Mouse (Mus musculus): ENCODE data around the gene D17H6S53E. TPM values are rescaled to one million over a fixed set of nuclear protein-coding genes. Genes with fewer than 3 reads are reported as not detected.
A peak's percentile ranks its signal among the peaks of the same experiment; 100 is the strongest.

Gene D17H6S53E
- polyA plus RNA-seq, 1 experiment from 2014 or later, result 10.8 TPM

DNA sequence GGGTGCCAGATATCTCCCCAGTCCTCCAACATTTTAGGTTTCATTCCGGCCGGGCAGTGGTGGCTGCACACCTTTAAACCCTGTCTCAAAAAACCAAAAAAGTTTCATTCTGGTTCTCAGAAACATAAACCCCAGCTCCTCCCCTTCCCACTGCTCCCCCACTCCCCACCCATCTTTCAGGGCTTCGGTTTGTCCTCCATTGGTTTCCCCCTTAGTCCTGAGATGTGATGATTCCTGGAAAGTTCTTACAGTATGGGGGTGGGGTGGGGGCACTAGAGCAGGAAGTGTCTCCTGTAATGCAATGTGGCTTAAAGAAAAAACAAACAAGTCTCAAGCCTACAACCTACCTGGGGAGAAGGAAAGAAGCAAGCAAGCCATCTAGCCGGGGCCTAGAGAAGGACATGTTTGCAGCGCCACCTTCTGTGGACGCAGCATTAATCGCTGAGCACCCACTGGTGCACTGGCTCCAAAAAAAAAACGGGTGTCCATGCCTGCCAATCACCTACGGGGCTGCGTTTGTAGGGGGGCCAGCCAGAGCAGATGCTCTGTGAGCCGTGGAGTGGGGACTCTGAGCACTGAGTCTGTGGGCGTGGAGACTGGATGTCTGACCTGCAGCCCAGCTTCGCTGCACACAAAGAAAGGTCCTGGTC is 20.3 kb upstream of the D17H6S53E start:
- Histone ChIP-seq H3K4me2 (no peak overlapping the region), H3K4me1 (ENCODE audit: control insufficient read depth, insufficient read depth, low read length) (peaks cover 12% of the 10 kb centered on the region), H3K9ac (ENCODE audit: low read depth, low read length) (no peak overlapping the region), H3K27me3 (ENCODE audit: control insufficient read depth, insufficient read depth, low read length) (no peaks in the 10 kb centered on the region), H3K9me3 (replicated peaks; ENCODE audit: control insufficient read depth, low read length) (no peaks in the 10 kb centered on the region), H3K36me3 (ENCODE audit: control insufficient read depth, insufficient read depth, low read length) (peaks cover 10% of the 10 kb centered on the region; the same call in 1 of the 2 replicates), H3K27ac (ENCODE audit: low read depth, low read length) (no peak overlapping the region), H3K4me3 (ENCODE audit: low read depth, low read length) (no peak overlapping the region)
- ATAC-seq (replicated peaks; ENCODE audit: insufficient number of reproducible peaks, low FRiP score, low TSS enrichment), result no peak
- 25% methylated on average over 13 of the region's 13 CpGs for WGBS (ENCODE audit: insufficient replicate concordance)

DNA sequence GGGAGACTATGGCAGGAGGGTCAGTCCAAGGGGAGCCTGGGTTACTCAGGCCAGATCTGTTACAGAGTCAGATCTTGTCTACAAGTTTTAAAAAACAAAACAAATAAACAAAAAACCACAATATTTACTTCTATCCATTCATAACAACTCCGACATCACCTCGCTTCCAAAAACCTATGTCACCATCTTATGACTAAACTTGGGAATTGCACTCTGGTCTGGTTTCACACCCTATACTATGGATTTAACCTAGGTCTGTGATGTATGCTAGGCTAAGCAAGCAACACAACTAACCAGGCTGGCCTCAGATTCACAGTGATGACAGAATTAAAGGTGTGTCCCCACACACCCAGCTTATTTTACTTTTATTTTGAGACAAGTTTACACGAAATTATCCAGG is 19.7 kb upstream of the D17H6S53E start:
- Histone ChIP-seq H3K27me3 (ENCODE audit: control insufficient read depth, insufficient read depth, low read length) (no peaks in the 10 kb centered on the region), H3K9ac (ENCODE audit: low read depth, low read length) (no peak overlapping the region), H3K36me3 (ENCODE audit: control insufficient read depth, insufficient read depth, low read length) (peaks cover 6% of the 10 kb centered on the region; the same call in 1 of the 2 replicates), H3K27ac (ENCODE audit: low read depth, low read length) (no peak overlapping the region), H3K4me1 (ENCODE audit: control insufficient read depth, insufficient read depth, low read length) (peaks cover 13% of the 10 kb centered on the region), H3K4me2 (no peak overlapping the region), H3K9me3 (replicated peaks; ENCODE audit: control insufficient read depth, low read length) (no peaks in the 10 kb centered on the region), H3K4me3 (ENCODE audit: low read depth, low read length) (no peak overlapping the region)
- WGBS (ENCODE audit: insufficient replicate concordance), result 68% methylated on average over 3 of the region's 3 CpGs
- no peak for ATAC-seq (replicated peaks; ENCODE audit: insufficient number of reproducible peaks, low FRiP score, low TSS enrichment)

DNA sequence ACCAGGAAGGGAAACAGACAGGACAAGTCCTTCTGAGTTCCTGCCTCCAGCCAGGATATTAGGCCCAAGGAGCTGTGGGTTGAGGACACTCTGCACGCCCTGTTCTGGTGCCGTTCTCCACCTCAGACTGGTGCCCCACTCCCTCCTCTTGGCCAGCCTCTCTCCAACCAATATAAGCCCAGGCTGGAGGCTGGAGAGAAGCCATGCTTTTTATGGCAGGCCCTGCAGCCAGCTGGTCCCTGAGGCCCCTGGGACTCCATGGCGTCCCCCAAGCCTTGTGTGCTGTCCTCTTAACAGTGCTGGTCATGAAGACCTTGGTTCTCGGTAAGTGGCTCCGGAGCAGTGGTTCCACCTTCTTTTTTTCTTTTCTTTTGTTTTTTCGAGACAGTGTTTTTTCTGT is 18.1 kb upstream of the D17H6S53E start, which contains the start of gene Ly6g5c:
Gene Ly6g5c (plus strand): TSS at position 183 of the 400 bp plus-strand sequence.
- 77% methylated on average over 6 of the region's 6 CpGs for WGBS (ENCODE audit: insufficient replicate concordance)
- H3K27me3 ChIP-seq (ENCODE audit: control insufficient read depth, insufficient read depth, low read length), result no peaks in the 10 kb centered on the region
- no peaks in the 10 kb centered on the region for H3K9me3 ChIP-seq (replicated peaks; ENCODE audit: control insufficient read depth, low read length)
- H3K27ac ChIP-seq (ENCODE audit: low read depth, low read length), result no peak within 1 kb of the TSS
- H3K9ac ChIP-seq (ENCODE audit: low read depth, low read length), result no peak within 1 kb of the TSS
- H3K4me2 ChIP-seq, result no peak within 1 kb of the TSS
- no peaks in the 10 kb centered on the region for H3K36me3 ChIP-seq (ENCODE audit: control insufficient read depth, insufficient read depth, low read length)
- no peak for ATAC-seq (replicated peaks; ENCODE audit: insufficient number of reproducible peaks, low FRiP score, low TSS enrichment)
- H3K4me3 ChIP-seq (ENCODE audit: low read depth, low read length), result no peak within 1 kb of the TSS
- H3K4me1 ChIP-seq (ENCODE audit: control insufficient read depth, insufficient read depth, low read length), result peaks cover 5% of the 10 kb centered on the region; the same call in 1 of the 2 replicates

DNA sequence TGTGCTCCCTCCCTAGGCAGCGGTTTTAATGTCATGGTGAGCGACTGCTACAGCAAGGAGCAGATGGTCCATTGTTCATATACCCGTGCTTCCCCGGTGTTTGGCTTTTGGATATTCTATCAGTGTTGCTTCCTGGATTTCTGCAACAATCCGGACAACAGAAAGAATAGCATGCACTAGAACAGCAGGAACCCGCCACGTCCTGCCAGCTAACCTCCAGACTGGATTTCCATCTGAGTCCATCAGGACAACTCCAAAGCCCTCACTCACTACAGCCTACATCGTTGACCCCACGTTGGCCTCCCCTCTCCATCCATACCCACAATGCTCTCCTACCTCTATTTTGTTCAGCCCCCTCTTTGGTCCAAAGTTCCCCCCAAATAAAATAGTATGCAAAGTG is 14.4 kb upstream of the D17H6S53E start:
- H3K27me3 ChIP-seq (ENCODE audit: control insufficient read depth, insufficient read depth, low read length), result no peaks in the 10 kb centered on the region
- H3K4me3 ChIP-seq (ENCODE audit: low read depth, low read length), result no peak overlapping the region
- H3K4me1 ChIP-seq (ENCODE audit: control insufficient read depth, insufficient read depth, low read length), result 0 out of 2 replicates have a peak, but pooled peaks cover 3% of the 10 kb centered on the region
- no peaks in the 10 kb centered on the region for H3K9me3 ChIP-seq (replicated peaks; ENCODE audit: control insufficient read depth, low read length)
- H3K4me2 ChIP-seq, result peak overlapping the region; percentile 19
- 0 out of 2 replicates have a peak, but pooled peaks cover 6% of the 10 kb centered on the region for H3K36me3 ChIP-seq (ENCODE audit: control insufficient read depth, insufficient read depth, low read length)
- H3K27ac ChIP-seq (ENCODE audit: low read depth, low read length), result peak overlapping the region; percentile 41; the same call in 1 of the 2 replicates
- WGBS (ENCODE audit: insufficient replicate concordance), result 55% methylated on average over 9 of the region's 9 CpGs
- ATAC-seq (replicated peaks; ENCODE audit: insufficient number of reproducible peaks, low FRiP score, low TSS enrichment), result no peak
- H3K9ac ChIP-seq (ENCODE audit: low read depth, low read length), result no peak overlapping the region

DNA sequence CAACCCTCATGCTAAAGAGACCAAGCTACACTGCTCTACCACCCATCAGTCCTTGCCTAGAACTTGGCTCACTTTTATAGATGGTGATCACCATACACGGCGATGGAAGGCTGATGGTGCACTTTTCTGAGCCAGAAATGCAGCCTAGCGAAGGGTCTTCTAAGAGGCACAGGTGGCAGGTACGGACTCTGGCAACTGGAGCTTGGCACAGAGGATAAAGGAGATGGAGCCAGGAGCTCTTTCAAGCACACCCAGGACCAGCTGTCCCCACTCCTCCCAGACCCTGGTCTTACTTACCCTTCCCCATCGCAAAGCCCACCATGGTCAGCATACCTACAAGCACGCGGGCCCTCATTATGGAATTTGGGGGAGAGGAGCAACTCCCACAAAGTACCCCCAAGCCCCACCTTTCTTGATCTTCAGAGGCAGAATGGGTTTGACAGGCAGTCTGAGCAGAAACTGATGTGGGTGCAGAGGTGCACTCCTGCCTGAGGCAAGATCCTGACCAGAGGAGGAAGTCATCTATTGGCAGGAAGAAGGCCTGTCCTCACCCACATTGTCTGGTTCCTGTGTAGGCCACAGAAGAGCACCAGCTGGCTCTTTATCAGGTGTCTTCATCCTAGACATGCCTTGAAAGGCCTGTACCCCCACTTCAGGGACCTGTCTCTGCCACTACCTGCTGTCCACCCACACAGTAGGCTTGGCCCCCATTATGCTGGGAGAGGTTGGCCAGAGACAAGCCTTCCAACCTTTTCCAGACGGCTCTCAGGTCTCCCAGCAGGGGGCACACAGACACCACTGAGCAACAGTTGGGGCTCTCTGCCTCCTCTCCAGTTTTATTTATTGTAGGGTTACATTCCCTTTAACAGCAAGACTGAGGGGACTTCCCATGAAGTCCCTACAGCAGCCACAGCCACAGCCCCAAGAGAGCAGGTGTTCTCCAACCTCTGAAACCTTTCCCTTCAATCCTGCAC is 10.8 kb upstream of the D17H6S53E start, which contains the start of gene Ly6g5b:
Gene Ly6g5b (minus strand): TSS at position 383 of the 974 bp plus-strand sequence.
- Histone ChIP-seq H3K36me3 (ENCODE audit: control insufficient read depth, insufficient read depth, low read length) (peaks cover 18% of the 10 kb centered on the region), H3K4me2 (no peak within 1 kb of the TSS), H3K4me1 (ENCODE audit: control insufficient read depth, insufficient read depth, low read length) (peaks cover 8% of the 10 kb centered on the region; the same call in 1 of the 2 replicates), H3K9ac (ENCODE audit: low read depth, low read length) (no peak within 1 kb of the TSS), H3K4me3 (ENCODE audit: low read depth, low read length) (no peak within 1 kb of the TSS), H3K27ac (ENCODE audit: low read depth, low read length) (no peak within 1 kb of the TSS), H3K9me3 (replicated peaks; ENCODE audit: control insufficient read depth, low read length) (no peaks in the 10 kb centered on the region), H3K27me3 (ENCODE audit: control insufficient read depth, insufficient read depth, low read length) (no peaks in the 10 kb centered on the region)
- ATAC-seq (replicated peaks; ENCODE audit: insufficient number of reproducible peaks, low FRiP score, low TSS enrichment), result no peak
- 81% methylated on average over 8 of the region's 8 CpGs for WGBS (ENCODE audit: insufficient replicate concordance)

DNA sequence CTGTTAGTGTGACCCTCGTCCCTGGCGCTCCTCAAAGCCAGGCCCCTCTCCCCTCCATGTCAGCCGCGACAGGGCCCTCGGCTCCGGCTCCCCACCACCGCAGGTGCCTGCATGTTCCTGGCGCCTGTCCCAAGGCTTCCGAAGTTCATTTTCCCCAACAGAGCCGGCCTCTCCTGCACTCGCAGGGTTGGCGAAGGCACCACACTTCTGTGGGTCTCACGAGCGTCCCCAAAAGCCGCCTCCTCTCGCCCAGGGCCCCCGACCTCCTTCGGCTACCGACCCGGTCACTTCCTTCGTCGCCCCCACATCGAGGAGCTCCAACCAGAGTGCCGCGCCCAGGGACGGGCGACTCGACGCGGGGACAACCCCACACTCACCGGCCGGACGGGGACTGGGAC is 5.4 kb upstream of the D17H6S53E start:
- H3K27me3 ChIP-seq (ENCODE audit: control insufficient read depth, insufficient read depth, low read length), result no peaks in the 10 kb centered on the region

DNA sequence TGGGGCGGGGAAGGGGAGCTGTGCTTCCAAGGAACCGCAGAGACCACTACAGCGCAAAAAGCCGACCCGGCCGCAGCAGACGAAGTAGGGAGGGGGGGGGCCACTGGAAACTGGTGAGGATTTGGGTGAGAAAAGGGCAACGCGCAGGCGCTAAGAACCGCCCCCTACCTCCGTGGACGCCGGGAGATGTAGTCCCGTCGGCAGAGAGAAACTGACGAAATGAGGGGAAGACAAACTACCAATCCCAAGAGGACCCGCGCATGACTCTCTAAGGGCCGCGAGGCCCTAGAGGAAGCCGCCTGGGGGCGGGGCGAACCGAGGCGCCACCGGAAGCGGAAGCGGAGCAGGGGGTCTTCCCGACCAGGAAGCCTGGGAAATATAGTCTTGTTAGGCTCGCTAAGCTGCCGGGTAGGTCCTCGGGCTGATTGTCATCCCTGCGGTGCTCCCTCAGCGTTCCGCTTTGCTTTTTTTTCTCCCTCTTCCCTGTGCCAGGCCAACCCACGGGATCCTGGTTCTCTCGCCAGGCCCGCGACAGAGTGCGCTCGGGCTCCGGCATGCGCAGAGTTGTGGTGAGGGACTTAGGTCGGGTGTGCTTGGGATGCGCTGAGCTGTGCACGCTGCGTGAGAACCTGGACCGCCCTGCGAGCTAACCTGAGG is 4.9 kb upstream of the D17H6S53E start, which contains the start of gene Gpank1:
Gene Gpank1 (plus strand): TSS at position 313 of the 657 bp plus-strand sequence.
- Histone ChIP-seq H3K4me2 (peak within 1 kb of the TSS; percentile 98), H3K9me3 (replicated peaks; ENCODE audit: control insufficient read depth, low read length) (no peaks in the 10 kb centered on the region), H3K36me3 (ENCODE audit: control insufficient read depth, insufficient read depth, low read length) (peaks cover 13% of the 10 kb centered on the region), H3K27ac (ENCODE audit: low read depth, low read length) (peak within 1 kb of the TSS; percentile 84), H3K27me3 (ENCODE audit: control insufficient read depth, insufficient read depth, low read length) (no peaks in the 10 kb centered on the region), H3K4me3 (ENCODE audit: low read depth, low read length) (peak within 1 kb of the TSS; percentile 91), H3K9ac (ENCODE audit: low read depth, low read length) (peak within 1 kb of the TSS; percentile 89), H3K4me1 (ENCODE audit: control insufficient read depth, insufficient read depth, low read length) (peaks cover 13% of the 10 kb centered on the region)
- peak; percentile 89 for ATAC-seq (replicated peaks; ENCODE audit: insufficient number of reproducible peaks, low FRiP score, low TSS enrichment)
- under 1% methylated on average over 50 of the region's 50 CpGs for WGBS (ENCODE audit: insufficient replicate concordance)

More for the DNA sequence above, 5.4 kb upstream of the D17H6S53E start:
- under 1% methylated on average over 33 of the region's 33 CpGs for WGBS (ENCODE audit: insufficient replicate concordance)
- Histone ChIP-seq H3K4me3 (ENCODE audit: low read depth, low read length) (peak overlapping the region; percentile 91), H3K27ac (ENCODE audit: low read depth, low read length) (peak overlapping the region; percentile 55; the same call in 1 of the 2 replicates), H3K9ac (ENCODE audit: low read depth, low read length) (peak overlapping the region; percentile 89), H3K4me2 (peak overlapping the region; percentile 98), H3K4me1 (ENCODE audit: control insufficient read depth, insufficient read depth, low read length) (peaks cover 13% of the 10 kb centered on the region), H3K9me3 (replicated peaks; ENCODE audit: control insufficient read depth, low read length) (no peaks in the 10 kb centered on the region), H3K36me3 (ENCODE audit: control insufficient read depth, insufficient read depth, low read length) (peaks cover 15% of the 10 kb centered on the region)
- ATAC-seq (replicated peaks; ENCODE audit: insufficient number of reproducible peaks, low FRiP score, low TSS enrichment), result 0 out of 2 replicates have a peak, but pooled peaks have one; percentile 3

DNA sequence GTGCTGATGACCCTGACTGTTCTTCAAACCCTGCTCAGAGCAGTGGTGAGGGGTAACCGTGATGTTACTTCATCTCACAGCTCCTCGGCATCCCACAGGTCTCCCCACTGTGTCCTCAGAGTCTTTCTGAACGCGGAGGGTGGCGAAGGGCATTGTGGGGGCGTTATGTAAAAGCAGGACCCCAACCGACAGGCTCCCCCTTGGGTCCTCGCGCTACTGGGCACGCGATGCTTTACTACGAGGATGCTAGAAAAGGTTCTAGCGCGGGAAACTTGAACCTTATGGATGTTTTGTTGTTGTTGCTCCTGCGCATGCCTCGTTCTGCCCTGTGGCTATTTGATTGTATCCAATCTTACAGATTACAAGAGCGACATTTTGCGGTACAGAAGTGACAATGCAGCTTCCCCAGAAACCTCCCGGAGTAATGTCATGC is 4.3 kb upstream of the D17H6S53E start, which contains the start of gene Csnk2b:
Gene Csnk2b (minus strand): TSS at position 183 of the 433 bp plus-strand sequence.
- no peaks in the 10 kb centered on the region for H3K9me3 ChIP-seq (replicated peaks; ENCODE audit: control insufficient read depth, low read length)
- no peak for ATAC-seq (replicated peaks; ENCODE audit: insufficient number of reproducible peaks, low FRiP score, low TSS enrichment)
- peak within 1 kb of the TSS; percentile 89 for H3K9ac ChIP-seq (ENCODE audit: low read depth, low read length)
- peaks cover 15% of the 10 kb centered on the region for H3K4me1 ChIP-seq (ENCODE audit: control insufficient read depth, insufficient read depth, low read length)
- H3K27me3 ChIP-seq (ENCODE audit: control insufficient read depth, insufficient read depth, low read length), result no peaks in the 10 kb centered on the region
- H3K4me3 ChIP-seq (ENCODE audit: low read depth, low read length), result peak within 1 kb of the TSS; percentile 91
- peak within 1 kb of the TSS; percentile 84 for H3K27ac ChIP-seq (ENCODE audit: low read depth, low read length)
- H3K36me3 ChIP-seq (ENCODE audit: control insufficient read depth, insufficient read depth, low read length), result peaks cover 13% of the 10 kb centered on the region
- under 1% methylated on average over 19 of the region's 19 CpGs for WGBS (ENCODE audit: insufficient replicate concordance)
- H3K4me2 ChIP-seq, result peak within 1 kb of the TSS; percentile 98
